Mouse (Mus musculus) spleen, postnatal 14 days (tissue): Measurements from ENCODE around the gene Zfp160.
"Not testable (repeated sequence)": the region's sequence is repeated elsewhere in the genome, so short reads cannot be mapped to it uniquely, and the experiment has no call there.

Experiments
- DNase-seq, 2 experiments: peaks; one replicate each; pipeline ENCODE4 v3.0.0; 2021 to 2022; ENCODE audit warnings: low spot score in 2 of 2

The Zfp160 gene

GRCm38 (mm10) chr17:21008382-21009331 is at the start of gene Zfp160:
Gene Zfp160 (plus strand): TSS chr17:21008903.
- DNase-seq = peak; percentile 54 to 72

GRCm38 (mm10) chr17:20960386-20960785 is 48.3 kb upstream of the Zfp160 start:
- no peak for DNase-seq

GRCm38 (mm10) chr17:20965421-20965820 is 43.3 kb upstream of the Zfp160 start:
- no peak for DNase-seq

GRCm38 (mm10) chr17:20966681-20967080 is 42.0 kb upstream of the Zfp160 start:
- no peak for DNase-seq

- DNase-seq = no peak
Observed at GRCm38 (mm10) chr17:20993716-20994115, 15.0 kb upstream of the Zfp160 start.

GRCm38 (mm10) chr17:20996364-20996763 is 12.3 kb upstream of the Zfp160 start, which contains the start of gene Vmn1r233:
Gene Vmn1r233 (minus strand): TSS chr17:20996464.
- no peak for DNase-seq

GRCm38 (mm10) chr17:21009726-21010125 is 1.0 kb downstream of the Zfp160 start:
- DNase-seq = no peak

GRCm38 (mm10) chr17:21018410-21019080 is 9.8 kb downstream of the Zfp160 start:
- DNase-seq = no peak

- not testable (repeated sequence) for DNase-seq
Observed at GRCm38 (mm10) chr17:21048020-21048419, 39.3 kb downstream of the Zfp160 start.

GRCm38 (mm10) chr17:21050901-21051300 is 42.2 kb downstream of the Zfp160 start:
- no peak for DNase-seq

- DNase-seq = not testable (repeated sequence)
Observed at GRCm38 (mm10) chr17:21051341-21051740, 42.6 kb downstream of the Zfp160 start.

- DNase-seq = not testable (repeated sequence)
Observed at GRCm38 (mm10) chr17:21051919-21052318, 43.2 kb downstream of the Zfp160 start.

GRCm38 (mm10) chr17:21053267-21053666 is 44.6 kb downstream of the Zfp160 start:
- DNase-seq = no peak

GRCm38 (mm10) chr17:21055111-21055510 is 46.4 kb downstream of the Zfp160 start:
- not testable (repeated sequence) for DNase-seq

GRCm38 (mm10) chr17:21065501-21065900 is 56.8 kb downstream of the Zfp160 start:
- no peak for DNase-seq

- no peak for DNase-seq
Observed at GRCm38 (mm10) chr17:21067036-21067435, 58.3 kb downstream of the Zfp160 start.

- DNase-seq = not testable (repeated sequence)
Observed at GRCm38 (mm10) chr17:21069443-21069842, 60.7 kb downstream of the Zfp160 start.

GRCm38 (mm10) chr17:21070971-21071370 is 62.3 kb downstream of the Zfp160 start:
- not testable (repeated sequence) for DNase-seq
